Mouse (Mus musculus): ENCODE results near the gene Lnpep. TPM values are rescaled to one million over a fixed set of nuclear protein-coding genes. Genes with fewer than 3 reads are reported as not detected.
A peak's percentile ranks its signal among the peaks of the same experiment; 100 is the strongest.

Gene Lnpep
- polyA plus RNA-seq, 1 experiment from 2014 or later: 8.4 TPM

DNA sequence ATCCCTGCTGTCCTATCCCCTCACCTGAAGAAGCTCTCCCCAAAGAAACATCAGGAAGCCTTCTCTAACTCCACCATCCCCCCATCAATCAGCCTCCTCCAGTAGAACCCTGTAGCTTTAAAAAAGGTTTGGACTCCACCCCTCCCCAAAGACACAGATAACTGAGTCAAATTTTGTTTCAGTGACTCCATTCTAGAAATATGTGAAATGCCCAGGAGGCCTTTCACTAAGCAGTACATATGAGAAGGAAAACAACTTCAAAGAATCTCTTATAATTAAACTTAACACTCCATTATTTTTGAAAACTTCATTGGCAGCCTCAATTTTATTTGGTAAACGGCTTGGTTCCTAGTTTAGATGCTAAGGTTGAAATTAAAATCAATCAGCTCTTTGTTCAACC lies 6.4 kb downstream of the Lnpep start:
- Histone ChIP-seq H3K27me3 (ENCODE audit: control insufficient read depth, insufficient read depth, low read depth, low read length) (no peaks in the 10 kb centered on the region), H3K36me3 (ENCODE audit: control insufficient read depth, insufficient read depth, low read length) (no peaks in the 10 kb centered on the region), H3K4me2 (ENCODE audit: low read depth, low read length) (no peak overlapping the region), H3K27ac (ENCODE audit: low read length) (no peak overlapping the region), H3K9ac (ENCODE audit: low read length) (no peak overlapping the region), H3K9me3 (ENCODE audit: control insufficient read depth, low read length) (no peaks in the 10 kb centered on the region), H3K4me1 (replicated peaks; ENCODE audit: control insufficient read depth, insufficient read depth, low read length) (peaks cover 12% of the 10 kb centered on the region), H3K4me3 (ENCODE audit: low read length) (no peak overlapping the region)
- no peak for ATAC-seq (ENCODE audit: low read depth)
- 73% methylated on average over 1 of the region's 1 CpGs for WGBS

DNA sequence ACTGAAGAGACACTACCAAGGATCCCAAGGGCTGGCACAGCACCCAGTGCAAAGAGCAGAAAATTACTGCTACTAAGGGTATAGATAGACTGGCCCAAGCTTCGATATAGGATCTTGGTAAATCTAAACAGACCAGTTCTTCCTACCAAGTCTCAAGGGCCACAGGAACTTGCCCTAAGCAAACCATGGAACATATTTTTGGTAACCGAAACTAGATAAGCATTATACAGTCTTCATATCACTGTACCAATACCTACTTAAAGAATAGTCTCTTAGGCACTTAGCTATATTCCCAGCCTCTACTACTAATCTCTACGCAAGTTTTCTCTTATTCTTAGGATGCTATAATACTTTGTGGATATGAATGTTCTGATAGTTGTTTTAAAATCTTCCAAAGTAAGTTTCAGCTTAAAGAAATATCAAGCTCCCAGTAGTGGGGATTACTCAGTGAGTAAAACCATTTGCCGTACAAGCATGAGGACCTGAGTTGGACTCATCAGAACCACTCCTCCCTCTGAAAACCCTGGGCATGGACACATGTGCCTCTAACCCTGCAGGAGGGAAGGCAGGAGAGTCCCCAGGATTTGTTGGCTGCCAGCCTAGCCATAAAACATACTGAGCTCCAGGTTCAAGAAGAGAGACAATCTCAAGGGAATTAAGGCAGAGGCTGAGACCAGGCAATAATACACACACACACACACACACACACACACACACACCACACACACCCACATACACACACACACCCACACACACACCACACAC lies 7.2 kb downstream of the Lnpep start:
- no peaks in the 10 kb centered on the region for H3K27me3 ChIP-seq (ENCODE audit: control insufficient read depth, insufficient read depth, low read depth, low read length)
- no peaks in the 10 kb centered on the region for H3K9me3 ChIP-seq (ENCODE audit: control insufficient read depth, low read length)
- H3K9ac ChIP-seq (ENCODE audit: low read length): no peak overlapping the region
- H3K4me3 ChIP-seq (ENCODE audit: low read length): no peak overlapping the region
- no peak for ATAC-seq (ENCODE audit: low read depth)
- H3K27ac ChIP-seq (ENCODE audit: low read length): 0 out of 2 replicates have a peak overlapping the region, but pooled peaks have one; percentile 13
- 70% methylated on average over 4 of the region's 4 CpGs for WGBS
- no peaks in the 10 kb centered on the region for H3K36me3 ChIP-seq (ENCODE audit: control insufficient read depth, insufficient read depth, low read length)
- H3K4me2 ChIP-seq (ENCODE audit: low read depth, low read length): no peak overlapping the region
- peaks cover 7% of the 10 kb centered on the region; the same call in 1 of the 2 replicates for H3K4me1 ChIP-seq (replicated peaks; ENCODE audit: control insufficient read depth, insufficient read depth, low read length)

DNA sequence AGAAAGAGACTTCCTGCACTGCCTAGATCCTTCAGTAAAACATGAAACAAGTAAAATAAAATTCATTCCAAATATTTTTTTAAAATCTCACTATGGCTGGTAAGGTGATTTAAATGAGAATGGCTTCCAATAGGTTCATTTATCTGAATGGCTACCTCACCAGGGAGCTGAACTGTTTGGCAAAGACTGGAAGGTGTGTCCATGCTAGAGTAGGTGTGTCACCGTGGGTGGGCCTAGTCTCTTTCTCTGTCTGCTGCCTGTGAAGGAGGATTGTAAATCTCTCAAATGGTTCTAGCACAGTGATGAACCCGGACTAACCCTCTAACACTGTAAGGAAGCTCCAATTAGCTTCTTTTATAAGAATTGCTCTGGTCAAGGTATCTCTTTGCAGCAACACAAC lies 12.5 kb downstream of the Lnpep start:
- H3K27ac ChIP-seq (ENCODE audit: low read length): no peak overlapping the region
- H3K9me3 ChIP-seq (ENCODE audit: control insufficient read depth, low read length): no peaks in the 10 kb centered on the region
- no peaks in the 10 kb centered on the region for H3K27me3 ChIP-seq (ENCODE audit: control insufficient read depth, insufficient read depth, low read depth, low read length)
- no peak overlapping the region for H3K4me2 ChIP-seq (ENCODE audit: low read depth, low read length)
- ATAC-seq (ENCODE audit: low read depth): no peak
- WGBS: 85% methylated on average over 2 of the region's 2 CpGs
- H3K4me3 ChIP-seq (ENCODE audit: low read length): no peak overlapping the region
- H3K4me1 ChIP-seq (replicated peaks; ENCODE audit: control insufficient read depth, insufficient read depth, low read length): peaks cover 2% of the 10 kb centered on the region; the same call in 1 of the 2 replicates
- H3K36me3 ChIP-seq (ENCODE audit: control insufficient read depth, insufficient read depth, low read length): no peaks in the 10 kb centered on the region
- H3K9ac ChIP-seq (ENCODE audit: low read length): no peak overlapping the region

DNA sequence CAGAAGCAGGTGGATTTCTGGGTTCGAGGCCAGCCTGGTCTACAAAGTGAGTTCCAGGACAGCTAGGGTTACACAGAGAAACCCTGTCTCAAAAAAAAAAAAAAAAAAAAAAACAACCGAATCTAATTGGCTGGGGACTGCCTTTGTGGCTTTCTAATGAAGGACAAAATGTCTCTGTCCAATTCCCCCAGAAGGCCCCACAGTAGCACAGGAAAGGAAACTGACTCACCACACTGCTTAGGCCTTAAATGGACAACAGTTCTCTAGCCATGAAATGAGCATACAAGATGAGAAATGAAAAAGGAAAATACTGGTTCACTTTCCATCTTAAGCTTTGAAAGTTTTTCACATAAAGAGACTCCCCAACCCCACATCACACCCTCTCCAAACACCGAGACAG lies 15.3 kb downstream of the Lnpep start:
- Histone ChIP-seq H3K9ac (ENCODE audit: low read length) (no peak overlapping the region), H3K9me3 (ENCODE audit: control insufficient read depth, low read length) (no peaks in the 10 kb centered on the region), H3K27me3 (ENCODE audit: control insufficient read depth, insufficient read depth, low read depth, low read length) (no peaks in the 10 kb centered on the region), H3K4me1 (replicated peaks; ENCODE audit: control insufficient read depth, insufficient read depth, low read length) (no peaks in the 10 kb centered on the region), H3K36me3 (ENCODE audit: control insufficient read depth, insufficient read depth, low read length) (no peaks in the 10 kb centered on the region), H3K27ac (ENCODE audit: low read length) (no peak overlapping the region), H3K4me3 (ENCODE audit: low read length) (no peak overlapping the region), H3K4me2 (ENCODE audit: low read depth, low read length) (no peak overlapping the region)
- 72% methylated on average over 3 of the region's 3 CpGs for WGBS
- ATAC-seq (ENCODE audit: low read depth): no peak

DNA sequence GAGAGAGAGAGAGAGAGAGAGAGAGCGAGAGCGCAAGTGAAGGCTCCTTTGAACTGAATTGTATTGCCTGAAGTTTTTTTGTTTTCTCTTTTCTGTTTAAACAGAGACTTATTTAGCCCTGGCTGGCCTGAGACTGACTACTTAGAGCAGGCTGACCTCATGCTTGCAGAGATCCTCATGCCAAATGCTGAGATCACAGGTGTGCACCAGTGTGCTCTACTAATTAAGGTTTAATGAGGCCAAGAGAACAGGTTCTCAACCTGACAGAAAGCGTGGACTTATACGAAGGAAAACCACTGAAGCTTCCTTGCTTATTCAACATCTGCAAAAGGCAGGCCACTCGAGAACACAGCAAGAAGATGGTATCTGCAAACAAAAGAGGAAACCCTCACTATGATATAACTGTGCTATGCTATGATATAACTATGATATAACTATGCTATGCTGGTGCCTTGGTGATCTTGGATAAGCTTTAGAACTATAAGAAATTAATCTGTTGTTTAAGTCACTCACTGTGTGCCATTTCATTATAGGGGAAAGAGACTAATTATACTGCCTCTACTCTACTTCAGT lies 16.3 kb downstream of the Lnpep start:
- no peaks in the 10 kb centered on the region for H3K27me3 ChIP-seq (ENCODE audit: control insufficient read depth, insufficient read depth, low read depth, low read length)
- H3K27ac ChIP-seq (ENCODE audit: low read length): no peak overlapping the region
- H3K4me2 ChIP-seq (ENCODE audit: low read depth, low read length): no peak overlapping the region
- no peaks in the 10 kb centered on the region for H3K9me3 ChIP-seq (ENCODE audit: control insufficient read depth, low read length)
- H3K4me3 ChIP-seq (ENCODE audit: low read length): no peak overlapping the region
- H3K9ac ChIP-seq (ENCODE audit: low read length): no peak overlapping the region
- WGBS: 81% methylated on average over 5 of the region's 5 CpGs
- no peak for ATAC-seq (ENCODE audit: low read depth)
- no peaks in the 10 kb centered on the region for H3K36me3 ChIP-seq (ENCODE audit: control insufficient read depth, insufficient read depth, low read length)
- no peaks in the 10 kb centered on the region for H3K4me1 ChIP-seq (replicated peaks; ENCODE audit: control insufficient read depth, insufficient read depth, low read length)

DNA sequence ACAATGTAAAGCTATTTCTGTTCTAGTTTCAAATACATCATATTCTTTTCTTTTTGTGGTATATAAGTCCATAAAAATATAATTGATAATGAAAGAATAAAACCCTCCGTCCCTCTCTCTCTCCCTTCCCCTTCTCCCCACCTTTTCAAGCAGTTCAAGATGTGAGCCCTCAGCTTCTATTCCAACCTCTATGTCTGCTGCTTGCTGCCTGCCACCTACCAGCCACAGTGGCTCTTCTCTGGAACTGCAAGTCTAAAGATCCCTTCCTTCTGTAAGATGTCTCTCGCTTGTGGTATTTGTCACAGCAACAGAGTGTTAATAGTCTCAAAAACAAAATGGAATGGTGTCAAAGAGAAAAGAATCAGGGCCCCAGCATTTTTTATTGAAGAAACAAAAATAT lies 20.3 kb downstream of the Lnpep start:
- no peak for ATAC-seq (ENCODE audit: low read depth)
- peaks cover 4% of the 10 kb centered on the region; the same call in 1 of the 2 replicates for H3K4me1 ChIP-seq (replicated peaks; ENCODE audit: control insufficient read depth, insufficient read depth, low read length)
- no peak overlapping the region for H3K4me3 ChIP-seq (ENCODE audit: low read length)
- no peaks in the 10 kb centered on the region for H3K9me3 ChIP-seq (ENCODE audit: control insufficient read depth, low read length)
- 87% methylated on average over 2 of the region's 2 CpGs for WGBS
- H3K36me3 ChIP-seq (ENCODE audit: control insufficient read depth, insufficient read depth, low read length): no peaks in the 10 kb centered on the region
- H3K27me3 ChIP-seq (ENCODE audit: control insufficient read depth, insufficient read depth, low read depth, low read length): no peaks in the 10 kb centered on the region
- no peak overlapping the region for H3K27ac ChIP-seq (ENCODE audit: low read length)
- no peak overlapping the region for H3K9ac ChIP-seq (ENCODE audit: low read length)
- H3K4me2 ChIP-seq (ENCODE audit: low read depth, low read length): no peak overlapping the region

DNA sequence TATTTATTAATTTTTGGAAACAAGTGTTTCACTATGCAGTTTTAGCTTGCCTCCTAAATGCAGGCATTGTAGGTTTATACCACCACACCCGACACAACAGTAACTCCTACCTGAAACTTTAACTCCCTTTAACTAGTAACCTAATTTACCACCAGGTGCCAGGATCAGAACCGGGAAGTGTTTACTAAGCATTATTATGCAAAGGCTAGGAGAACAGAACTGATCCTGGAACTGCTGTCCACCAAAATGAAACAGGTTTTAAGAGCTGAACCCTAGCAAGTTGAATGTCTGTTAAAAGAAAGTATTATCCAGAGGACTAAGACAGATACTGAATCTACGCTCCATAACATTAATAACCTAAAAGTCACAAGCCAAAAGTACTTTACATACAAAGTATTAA lies 21.2 kb downstream of the Lnpep start:
- Histone ChIP-seq H3K27ac (ENCODE audit: low read length) (no peak overlapping the region), H3K27me3 (ENCODE audit: control insufficient read depth, insufficient read depth, low read depth, low read length) (no peaks in the 10 kb centered on the region), H3K4me2 (ENCODE audit: low read depth, low read length) (no peak overlapping the region), H3K9me3 (ENCODE audit: control insufficient read depth, low read length) (no peaks in the 10 kb centered on the region), H3K4me3 (ENCODE audit: low read length) (no peak overlapping the region), H3K4me1 (replicated peaks; ENCODE audit: control insufficient read depth, insufficient read depth, low read length) (peaks cover 4% of the 10 kb centered on the region; the same call in 1 of the 2 replicates), H3K36me3 (ENCODE audit: control insufficient read depth, insufficient read depth, low read length) (no peaks in the 10 kb centered on the region), H3K9ac (ENCODE audit: low read length) (no peak overlapping the region)
- 88% methylated on average over 3 of the region's 3 CpGs for WGBS
- ATAC-seq (ENCODE audit: low read depth): no peak

DNA sequence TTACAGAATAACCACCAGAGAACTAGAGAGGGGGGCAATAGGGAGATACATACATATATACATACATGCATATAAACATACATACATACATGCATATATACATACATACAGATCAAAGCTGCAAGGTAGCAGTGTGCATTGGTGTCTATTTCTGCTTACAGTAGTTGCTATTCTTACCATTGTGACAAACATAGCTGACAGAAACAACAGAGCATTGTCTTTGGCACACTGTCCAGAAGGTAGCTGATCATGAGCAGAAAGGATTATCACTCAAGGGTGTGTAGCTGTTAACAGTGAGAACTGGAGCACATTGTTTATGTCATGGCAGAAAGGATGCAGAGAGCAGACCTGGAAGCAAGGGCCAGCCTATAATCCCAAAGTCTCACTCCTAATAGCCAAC lies 22.1 kb downstream of the Lnpep start:
- H3K9ac ChIP-seq (ENCODE audit: low read length): no peak overlapping the region
- no peak overlapping the region for H3K4me3 ChIP-seq (ENCODE audit: low read length)
- H3K4me2 ChIP-seq (ENCODE audit: low read depth, low read length): no peak overlapping the region
- H3K27me3 ChIP-seq (ENCODE audit: control insufficient read depth, insufficient read depth, low read depth, low read length): no peaks in the 10 kb centered on the region
- peaks cover 4% of the 10 kb centered on the region; the same call in 1 of the 2 replicates for H3K4me1 ChIP-seq (replicated peaks; ENCODE audit: control insufficient read depth, insufficient read depth, low read length)
- no peaks in the 10 kb centered on the region for H3K9me3 ChIP-seq (ENCODE audit: control insufficient read depth, low read length)
- H3K27ac ChIP-seq (ENCODE audit: low read length): no peak overlapping the region
- ATAC-seq (ENCODE audit: low read depth): no peak
- no peaks in the 10 kb centered on the region for H3K36me3 ChIP-seq (ENCODE audit: control insufficient read depth, insufficient read depth, low read length)

DNA sequence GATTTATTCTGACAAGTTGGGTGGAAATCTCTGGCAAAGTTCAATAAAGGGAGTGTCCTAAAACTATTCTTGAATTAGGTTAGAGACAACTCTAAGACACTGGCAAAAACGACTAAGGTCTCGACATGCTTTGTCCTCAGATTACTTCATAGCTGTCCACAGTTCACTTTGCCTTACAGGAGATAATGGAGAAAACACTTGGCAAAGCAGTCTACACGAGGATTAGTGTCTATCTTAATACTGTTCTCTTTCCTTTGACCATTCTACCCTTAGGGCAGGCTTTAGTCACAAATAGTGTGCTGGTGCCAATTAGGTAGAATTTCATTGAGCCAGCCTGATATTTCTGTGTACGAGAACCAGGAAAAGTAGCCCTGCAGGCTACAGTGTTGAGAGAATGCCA lies 22.5 kb downstream of the Lnpep start:
- H3K4me2 ChIP-seq (ENCODE audit: low read depth, low read length): no peak overlapping the region
- H3K9ac ChIP-seq (ENCODE audit: low read length): no peak overlapping the region
- no peak overlapping the region for H3K4me3 ChIP-seq (ENCODE audit: low read length)
- H3K36me3 ChIP-seq (ENCODE audit: control insufficient read depth, insufficient read depth, low read length): no peaks in the 10 kb centered on the region
- H3K9me3 ChIP-seq (ENCODE audit: control insufficient read depth, low read length): no peaks in the 10 kb centered on the region
- no peaks in the 10 kb centered on the region for H3K27me3 ChIP-seq (ENCODE audit: control insufficient read depth, insufficient read depth, low read depth, low read length)
- ATAC-seq (ENCODE audit: low read depth): no peak
- 72% methylated on average over 4 of the region's 4 CpGs for WGBS
- no peak overlapping the region for H3K27ac ChIP-seq (ENCODE audit: low read length)
- H3K4me1 ChIP-seq (replicated peaks; ENCODE audit: control insufficient read depth, insufficient read depth, low read length): peaks cover 4% of the 10 kb centered on the region; the same call in 1 of the 2 replicates
